Mouse (Mus musculus) liver, postnatal 0 days (tissue): ENCODE data around the gene Eral1.

ENCODE experiments used
- CTCF ChIP-seq: sonication (generic); IDR thresholded peaks from 2 replicates; pipeline ENCODE4 v1.5.1; 2016; ENCODE audit warnings: antibody characterized with exemption, low read depth
- EP300 ChIP-seq: IDR thresholded peaks from 2 replicates; pipeline ENCODE4 v1.6.1; 2016; ENCODE audit warnings: antibody characterized with exemption, low read depth, mild to moderate bottlenecking

GRCm38 (mm10) chr11:78074666-78075065 lies 5.5 kb downstream of the Eral1 start:
- TF ChIP-seq EP300, result 0 out of 2 replicates have a peak, but pooled peaks have one; percentile 23
- TF ChIP-seq CTCF, result no peak
